Mouse (Mus musculus): ENCODE measurements around the gene Polr2b.

Gene Polr2b

GRCm38 (mm10) chr5:77363650-77364049 is 53.7 kb downstream of the Polr2b start:
- no peak for DNase-seq (ENCODE audit: low spot score in 2 of 2)

GRCm38 (mm10) chr5:77364443-77365038 is 54.6 kb downstream of the Polr2b start:
- no peak for DNase-seq (ENCODE audit: low spot score in 2 of 2)

DNA sequence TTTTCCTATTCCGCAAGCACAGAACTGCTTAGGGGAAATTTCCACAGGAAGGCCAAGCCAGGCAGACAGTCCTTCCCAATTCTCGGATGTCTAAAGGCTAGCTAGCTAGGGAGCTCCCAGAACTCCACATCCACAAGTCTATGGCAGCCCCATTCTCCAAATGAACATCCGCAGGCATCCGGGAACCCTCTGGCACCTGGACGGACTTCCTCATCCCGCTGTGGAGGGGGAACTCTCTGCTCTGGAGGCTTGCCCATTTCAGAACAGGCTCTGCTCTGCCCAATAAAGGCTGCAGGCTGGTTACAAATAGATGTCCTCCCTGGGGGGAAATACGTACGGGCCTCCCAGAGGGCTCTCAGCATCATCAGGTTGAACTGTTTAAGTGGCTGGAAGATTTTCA is 56.4 kb downstream of the Polr2b start:
- DNase-seq (ENCODE audit: low spot score in 2 of 2) = no peak

DNA sequence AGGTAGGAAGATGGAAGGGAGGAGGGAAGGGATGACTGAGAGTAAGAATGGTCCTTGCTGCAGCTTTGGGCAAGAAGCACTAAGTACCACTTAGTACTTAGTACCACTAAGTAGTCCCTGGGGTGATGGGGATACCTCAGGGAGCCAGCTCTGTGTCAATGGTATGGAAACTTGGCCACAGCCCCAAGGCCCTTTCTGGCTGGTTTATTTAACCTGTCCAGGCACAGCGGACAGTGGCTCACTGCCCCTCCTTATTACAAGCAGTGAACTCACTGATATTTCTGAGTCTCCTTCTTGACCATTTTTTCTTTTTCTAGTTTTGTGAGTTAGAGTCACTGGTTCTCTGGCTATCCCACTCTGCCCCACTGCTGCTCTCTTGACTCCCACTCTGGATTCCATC is 57.2 kb downstream of the Polr2b start:
- no peak for DNase-seq (ENCODE audit: low spot score in 2 of 2)

- no peak for DNase-seq (ENCODE audit: low spot score in 2 of 2)
Observed at GRCm38 (mm10) chr5:77367682-77368081, 57.7 kb downstream of the Polr2b start.

DNA sequence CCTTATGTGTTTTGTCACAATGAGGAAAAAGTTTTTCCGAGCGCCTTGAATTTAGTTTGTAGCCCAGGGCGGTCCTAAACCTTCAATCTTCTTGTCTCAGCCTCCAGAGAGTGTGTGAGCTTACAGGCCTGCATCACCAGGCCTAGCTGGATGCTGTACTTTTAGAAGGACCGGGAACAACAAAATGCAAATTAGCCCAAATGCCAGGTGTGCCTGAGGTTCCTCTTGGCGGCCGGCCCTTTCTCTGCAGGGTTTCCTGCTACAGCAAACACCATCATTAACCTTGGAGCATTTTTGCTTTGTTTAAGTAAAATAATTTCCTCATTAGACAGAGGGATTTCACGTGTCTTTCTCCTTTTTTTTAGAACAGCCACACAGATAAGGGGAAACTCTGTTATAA is 58.2 kb downstream of the Polr2b start:
- no peak for DNase-seq (ENCODE audit: low spot score in 2 of 2)

GRCm38 (mm10) chr5:77369394-77369793 is 59.4 kb downstream of the Polr2b start:
- DNase-seq (ENCODE audit: low spot score in 2 of 2) = no peak

DNA sequence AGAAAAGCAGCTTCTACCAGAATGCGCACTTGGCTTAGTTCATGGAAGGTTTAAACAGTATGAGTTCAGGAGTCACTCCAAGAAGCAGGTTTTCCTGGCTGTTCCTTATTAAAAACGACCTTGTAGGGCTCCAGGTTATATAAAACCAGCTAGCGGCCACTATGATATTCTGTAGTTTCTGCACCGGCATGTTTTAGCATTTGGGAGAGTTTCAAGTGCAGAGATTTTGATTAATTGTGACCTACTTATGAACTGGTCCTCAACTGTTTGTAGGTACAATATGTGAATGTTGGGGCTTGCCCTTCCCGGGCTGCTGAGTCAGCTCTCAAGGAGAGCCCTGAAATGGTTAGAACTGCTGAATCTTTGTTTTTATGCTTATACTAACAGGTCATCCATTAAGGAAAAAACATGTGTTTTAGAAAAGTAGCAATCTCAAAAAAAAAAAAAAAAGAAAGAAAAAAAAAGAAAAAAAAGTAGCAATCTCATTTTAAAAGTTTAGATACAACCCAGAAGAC is 60.5 kb downstream of the Polr2b start:
- DNase-seq (ENCODE audit: low spot score in 2 of 2) = no peak

GRCm38 (mm10) chr5:77372242-77372641 is 62.3 kb downstream of the Polr2b start:
- DNase-seq (ENCODE audit: low spot score in 2 of 2) = no peak

GRCm38 (mm10) chr5:77372778-77373177 is 62.8 kb downstream of the Polr2b start:
- DNase-seq (ENCODE audit: low spot score in 2 of 2) = peak; percentile 18 to 31

DNA sequence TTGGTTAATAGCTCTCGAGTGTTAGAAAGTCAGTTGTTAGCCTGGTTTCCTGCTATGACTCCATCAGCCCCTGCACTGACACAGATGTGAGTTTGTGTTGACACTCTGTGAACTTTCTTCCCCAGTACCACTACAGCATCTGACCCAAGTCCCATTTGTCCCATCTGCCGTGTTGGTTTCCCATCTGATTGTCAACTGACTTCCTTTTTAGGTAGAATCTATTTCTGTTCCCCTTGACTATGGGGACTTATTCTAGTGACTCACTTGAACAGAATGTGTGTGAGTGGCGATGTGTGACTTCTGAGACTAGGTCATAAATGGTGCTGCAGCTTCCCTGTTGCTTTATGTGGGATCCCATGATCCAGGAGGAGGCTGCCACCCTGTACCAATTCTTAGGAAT is 65.0 kb downstream of the Polr2b start:
- no peak for DNase-seq (ENCODE audit: low spot score in 2 of 2)

DNA sequence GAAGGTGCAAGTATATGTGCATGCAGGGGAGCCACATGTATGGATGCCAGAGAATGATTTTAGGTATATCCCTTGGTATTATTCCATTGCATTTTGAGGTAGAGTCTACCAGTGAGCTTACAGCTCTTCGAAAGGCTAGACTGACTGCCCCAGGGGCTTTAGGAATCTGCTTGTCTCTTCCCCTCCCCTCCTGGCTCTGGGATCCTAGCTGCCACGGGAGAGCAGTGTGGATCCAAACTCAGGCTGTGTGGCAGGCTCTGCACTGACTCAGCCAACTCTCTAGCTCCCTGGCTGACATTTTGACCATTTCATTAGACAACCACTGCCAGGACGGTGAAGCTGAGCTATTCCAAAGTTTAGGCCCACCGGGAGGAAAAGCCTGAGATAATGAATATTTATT is 65.6 kb downstream of the Polr2b start:
- DNase-seq (ENCODE audit: low spot score in 2 of 2) = no peak

- DNase-seq (ENCODE audit: low spot score in 2 of 2) = no peak
Observed at GRCm38 (mm10) chr5:77378027-77378426, 68.1 kb downstream of the Polr2b start.

- no peak for DNase-seq (ENCODE audit: low spot score in 2 of 2)
Observed at GRCm38 (mm10) chr5:77379434-77380135, 69.6 kb downstream of the Polr2b start.

- no peak for DNase-seq (ENCODE audit: low spot score in 2 of 2)
Observed at GRCm38 (mm10) chr5:77380321-77380901, 70.5 kb downstream of the Polr2b start.

DNA sequence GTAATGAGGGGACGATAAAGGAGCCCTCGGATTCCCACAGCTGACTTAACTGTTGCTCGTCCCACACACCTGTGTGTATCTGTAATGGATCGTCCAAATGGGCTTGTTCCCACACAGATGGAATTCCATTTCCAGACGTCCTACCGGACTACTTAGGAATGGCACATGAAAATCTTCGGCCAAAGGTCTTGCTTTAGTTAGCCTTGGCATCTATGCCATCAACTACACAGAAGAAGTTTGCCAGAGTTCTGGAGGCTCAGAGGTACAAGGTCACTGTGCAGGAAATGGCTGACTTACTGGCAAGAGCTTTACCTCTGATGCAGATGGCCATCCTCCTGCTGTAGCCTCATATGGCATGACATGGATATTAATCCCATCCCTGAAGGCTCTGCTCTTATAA is 71.3 kb downstream of the Polr2b start:
- DNase-seq (ENCODE audit: low spot score in 2 of 2) = no peak

DNA sequence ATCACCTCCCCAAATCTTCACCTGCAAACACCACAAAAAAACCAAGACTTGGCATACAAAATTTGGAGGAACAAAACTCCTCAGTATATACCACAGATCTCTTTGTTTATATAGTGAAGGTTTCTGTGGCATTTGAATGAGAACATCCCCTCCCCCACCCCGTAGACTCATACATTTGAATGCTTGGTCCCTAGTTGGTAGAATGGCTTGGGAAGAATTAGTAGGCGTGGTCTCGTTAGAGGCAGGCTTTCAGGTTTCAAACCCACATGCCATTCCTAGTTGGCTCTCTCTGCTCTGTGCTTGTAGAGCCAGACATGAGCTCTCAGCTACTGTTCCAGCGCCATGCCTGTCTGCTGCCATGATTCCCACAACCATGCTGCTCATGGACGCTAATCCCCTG is 71.7 kb downstream of the Polr2b start:
- DNase-seq (ENCODE audit: low spot score in 2 of 2) = no peak

DNA sequence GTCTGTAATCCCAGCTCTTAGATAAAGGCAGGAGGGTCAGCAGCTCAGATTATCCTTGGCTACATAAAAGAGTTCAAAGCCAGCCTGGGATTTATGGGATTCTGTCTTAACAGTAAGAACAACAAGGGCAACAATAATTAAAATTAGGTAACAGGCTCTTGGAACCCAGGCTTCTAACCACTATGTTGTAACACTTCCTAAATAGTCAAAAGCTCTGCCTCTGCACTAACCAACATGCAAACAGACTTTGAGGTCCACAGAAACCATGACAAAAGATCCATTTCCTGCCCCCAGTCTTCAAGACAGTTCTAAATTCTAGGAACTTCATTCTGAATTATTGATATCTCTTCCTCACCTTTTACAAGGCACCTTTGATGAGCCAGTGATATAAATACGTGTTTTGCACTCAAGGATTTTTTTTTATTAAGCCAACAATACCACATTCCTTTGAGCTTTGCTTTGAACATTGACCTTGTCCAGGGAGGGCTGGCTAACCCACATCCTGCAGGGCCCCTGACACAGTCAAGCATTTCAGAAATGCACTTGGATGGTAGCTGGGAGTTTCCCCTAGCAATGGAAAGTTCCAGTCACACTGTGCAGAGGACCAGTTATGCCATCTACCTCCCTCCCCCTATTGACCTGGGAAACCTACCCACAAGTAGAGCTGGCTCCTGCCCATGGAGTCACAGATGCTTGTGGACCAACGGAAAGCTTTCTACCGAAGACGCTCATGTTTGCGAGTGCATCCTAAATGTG is 74.0 kb downstream of the Polr2b start:
- no peak for DNase-seq (ENCODE audit: low spot score in 2 of 2)

DNA sequence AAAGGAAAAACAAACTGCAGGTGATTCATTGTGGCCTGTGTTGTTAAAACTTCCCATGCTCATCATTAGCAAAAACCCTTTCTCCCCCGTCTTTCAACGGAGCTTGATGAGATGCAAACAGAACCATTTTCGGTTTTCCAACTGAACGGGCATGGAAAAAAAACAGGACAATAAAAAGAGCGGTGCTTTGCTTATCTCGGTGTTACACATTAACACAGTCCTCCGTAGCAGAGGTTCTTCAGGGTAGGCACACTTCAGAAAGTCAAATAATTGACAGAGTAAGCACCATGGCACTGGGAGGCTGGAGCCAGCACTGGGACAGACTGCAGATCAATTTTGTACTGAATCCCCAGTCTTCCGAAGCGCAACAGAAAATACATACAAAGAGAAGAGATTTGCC is 74.8 kb downstream of the Polr2b start:
- no peak for DNase-seq (ENCODE audit: low spot score in 2 of 2)

DNA sequence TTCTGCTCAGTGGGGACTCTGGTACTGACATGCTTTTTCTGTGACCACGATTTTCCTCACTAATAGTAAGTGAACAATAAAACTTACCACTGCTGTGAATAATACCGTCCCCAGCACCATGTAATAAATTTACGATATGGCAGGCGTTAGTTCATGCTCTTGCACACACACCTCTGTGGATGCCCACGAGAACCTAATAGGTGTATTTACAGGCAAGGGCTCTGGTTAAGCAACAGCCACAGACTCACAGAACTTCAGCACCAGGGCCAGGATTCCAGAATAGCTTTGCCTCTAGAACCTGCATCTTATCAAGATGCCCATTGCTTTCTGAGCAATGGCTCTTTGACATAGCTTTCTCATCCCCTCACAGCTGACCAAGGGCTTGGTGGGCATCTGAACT is 75.3 kb downstream of the Polr2b start:
- DNase-seq (ENCODE audit: low spot score in 2 of 2) = no peak

GRCm38 (mm10) chr5:77385900-77386595 is 76.1 kb downstream of the Polr2b start:
- DNase-seq (ENCODE audit: low spot score in 2 of 2) = peak in 1 of 2 experiments; percentile 13
